Mouse (Mus musculus) heart, embryonic 12.5 days (tissue): ENCODE measurements around the gene Fam71b. TPM values are rescaled to one million over a fixed set of nuclear protein-coding genes. Genes with fewer than 3 reads are reported as not detected.

Experiments
- ATAC-seq: fragments of 200-750 bp; cut with Nextera tagmentation; 2 replicates; pipeline ENCODE4 v1.8.0; 2017; ENCODE audit warnings: moderate TSS enrichment, moderate library complexity; ENCODE audit not compliant: insufficient number of reproducible peaks, low FRiP score
- H3K27ac ChIP-seq: fragments of 300-500 bp; sonication (generic); 2 replicates; pipeline ENCODE4 v1.5.1; 2016; ENCODE audit warnings: mild to moderate bottlenecking, moderate library complexity; ENCODE audit not compliant: poor library complexity, severe bottlenecking
- H3K27me3 ChIP-seq: fragments of 300-500 bp; sonication (generic); replicated peaks from 2 replicates; pipeline ENCODE4 v1.6.1; 2016; ENCODE audit warnings: mild to moderate bottlenecking, moderate library complexity
- H3K36me3 ChIP-seq: fragments of 300-500 bp; sonication (generic); 2 replicates; pipeline ENCODE4 v1.6.1; 2016; ENCODE audit warnings: mild to moderate bottlenecking, moderate library complexity
- H3K4me1 ChIP-seq: fragments of 300-500 bp; sonication (generic); replicated peaks from 2 replicates; pipeline ENCODE4 v1.6.1; 2016; ENCODE audit warnings: mild to moderate bottlenecking
- H3K4me2 ChIP-seq: fragments of 300-500 bp; sonication (generic); 2 replicates; pipeline ENCODE4 v1.6.1; 2016; ENCODE audit warnings: mild to moderate bottlenecking, moderate library complexity
- H3K4me3 ChIP-seq: fragments of 300-500 bp; sonication (generic); 2 replicates; pipeline ENCODE4 v1.5.1; 2016; ENCODE audit warnings: mild to moderate bottlenecking
- H3K9ac ChIP-seq: fragments of 300-500 bp; sonication (generic); 2 replicates; pipeline ENCODE4 v1.6.1; 2016; ENCODE audit warnings: mild to moderate bottlenecking, moderate library complexity
- H3K9me3 ChIP-seq: fragments of 300-500 bp; sonication (generic); replicated peaks from 2 replicates; pipeline ENCODE4 v1.6.1; 2016; ENCODE audit warnings: mild to moderate bottlenecking, moderate library complexity
- WGBS: fragments of 180-500 bp; shearing (Covaris S2); methylation state at CpG from one replicate; pipeline ENCODE4 v1.1.7; 2016; 5-methylcytosine and 5-hydroxymethylcytosine counted together
- polyA plus RNA-seq: library from polyadenylated mRNA; unstranded; fragments of >200 nt; fragmentation: Nextera tagmentation; extraction: Ambion mirVana; gene quantifications from 2 replicates; pipeline ENCODE4 v1.2.1, GENCODE M21; 2016

Gene Fam71b
- polyA plus RNA-seq, 1 experiment from 2014 or later, result not detected

- Histone ChIP-seq H3K27ac (no peak overlapping the region), H3K4me2 (no peak overlapping the region), H3K9me3 (no peaks in the 10 kb centered on the region), H3K27me3 (no peaks in the 10 kb centered on the region), H3K4me3 (no peak overlapping the region), H3K36me3 (peaks cover 9% of the 10 kb centered on the region), H3K9ac (no peak overlapping the region), H3K4me1 (peaks cover 5% of the 10 kb centered on the region)
- ATAC-seq, result no peak
Measured at GRCm38 (mm10) chr11:46435363-46435762, 39.0 kb downstream of the Fam71b start.

- H3K4me2 ChIP-seq, result peak within 1 kb of the TSS; percentile 89
- H3K36me3 ChIP-seq, result peaks cover 16% of the 10 kb centered on the region
- peaks cover 5% of the 10 kb centered on the region for H3K4me1 ChIP-seq
- no peaks in the 10 kb centered on the region for H3K9me3 ChIP-seq
- H3K27ac ChIP-seq, result peak within 1 kb of the TSS; percentile 95
- peak within 1 kb of the TSS; percentile 93 for H3K4me3 ChIP-seq
- peak within 1 kb of the TSS; percentile 97 for H3K9ac ChIP-seq
- ATAC-seq, result peak; percentile 97
- under 1% methylated on average over 59 of the region's 59 CpGs for WGBS
- H3K27me3 ChIP-seq, result no peaks in the 10 kb centered on the region
Measured at GRCm38 (mm10) chr11:46436760-46437458, 40.5 kb downstream of the Fam71b start, which contains the start of gene Med7. Gene Med7, plus strand, starts transcription at chr11:46436925.

GRCm38 (mm10) chr11:46437459-46438000 is 41.2 kb downstream of the Fam71b start:
- H3K27ac ChIP-seq, result peak overlapping the region; percentile 95
- peak overlapping the region; percentile 93 for H3K4me3 ChIP-seq
- H3K4me2 ChIP-seq, result peak overlapping the region; percentile 89
- 1% methylated on average over 23 of the region's 23 CpGs for WGBS
- H3K36me3 ChIP-seq, result peaks cover 16% of the 10 kb centered on the region
- no peak; the same call in 1 of the 2 replicates for ATAC-seq
- H3K9me3 ChIP-seq, result no peaks in the 10 kb centered on the region
- peak overlapping the region; percentile 97 for H3K9ac ChIP-seq
- no peaks in the 10 kb centered on the region for H3K27me3 ChIP-seq
- peaks cover 5% of the 10 kb centered on the region for H3K4me1 ChIP-seq

GRCm38 (mm10) chr11:46439005-46439543 is 42.7 kb downstream of the Fam71b start:
- no peak overlapping the region for H3K27ac ChIP-seq
- 83% methylated on average over 5 of the region's 5 CpGs for WGBS
- H3K36me3 ChIP-seq, result peaks cover 22% of the 10 kb centered on the region
- no peaks in the 10 kb centered on the region for H3K27me3 ChIP-seq
- H3K4me2 ChIP-seq, result no peak overlapping the region
- no peaks in the 10 kb centered on the region for H3K9me3 ChIP-seq
- peaks cover 5% of the 10 kb centered on the region for H3K4me1 ChIP-seq
- ATAC-seq, result no peak
- H3K9ac ChIP-seq, result no peak overlapping the region
- H3K4me3 ChIP-seq, result no peak overlapping the region

- Histone ChIP-seq H3K27ac (no peak overlapping the region), H3K27me3 (no peaks in the 10 kb centered on the region), H3K4me1 (peaks cover 2% of the 10 kb centered on the region; the same call in 1 of the 2 replicates), H3K4me3 (no peak overlapping the region), H3K36me3 (peaks cover 22% of the 10 kb centered on the region), H3K4me2 (no peak overlapping the region), H3K9me3 (no peaks in the 10 kb centered on the region), H3K9ac (no peak overlapping the region)
- ATAC-seq, result no peak
- 84% methylated on average over 1 of the region's 1 CpGs for WGBS
Measured at GRCm38 (mm10) chr11:46441774-46442173, 45.4 kb downstream of the Fam71b start.

- Histone ChIP-seq H3K4me2 (no peak overlapping the region), H3K4me3 (no peak overlapping the region), H3K36me3 (peaks cover 22% of the 10 kb centered on the region), H3K27ac (no peak overlapping the region), H3K9me3 (no peaks in the 10 kb centered on the region), H3K4me1 (no peaks in the 10 kb centered on the region; the same call in 1 of the 2 replicates), H3K9ac (no peak overlapping the region), H3K27me3 (no peaks in the 10 kb centered on the region)
- no peak for ATAC-seq
- 77% methylated on average over 1 of the region's 1 CpGs for WGBS
Measured at GRCm38 (mm10) chr11:46443152-46443551, 46.8 kb downstream of the Fam71b start.

- WGBS, result 80% methylated on average over 5 of the region's 5 CpGs
- Histone ChIP-seq H3K4me3 (no peak overlapping the region), H3K4me1 (no peaks in the 10 kb centered on the region; the same call in 1 of the 2 replicates), H3K9me3 (no peaks in the 10 kb centered on the region), H3K4me2 (no peak overlapping the region), H3K9ac (no peak overlapping the region), H3K27me3 (no peaks in the 10 kb centered on the region), H3K27ac (no peak overlapping the region), H3K36me3 (peaks cover 19% of the 10 kb centered on the region)
- no peak for ATAC-seq
Measured at GRCm38 (mm10) chr11:46443979-46444378, 47.6 kb downstream of the Fam71b start.

- ATAC-seq, result no peak
- Histone ChIP-seq H3K36me3 (peaks cover 7% of the 10 kb centered on the region; the same call in 1 of the 2 replicates), H3K4me3 (no peak overlapping the region), H3K4me2 (no peak overlapping the region), H3K4me1 (no peaks in the 10 kb centered on the region), H3K27ac (no peak overlapping the region), H3K9me3 (no peaks in the 10 kb centered on the region), H3K27me3 (no peaks in the 10 kb centered on the region), H3K9ac (no peak overlapping the region)
- WGBS, result 91% methylated on average over 6 of the region's 6 CpGs
Measured at GRCm38 (mm10) chr11:46446150-46446549, 49.8 kb downstream of the Fam71b start.

GRCm38 (mm10) chr11:46447644-46448484 is 51.5 kb downstream of the Fam71b start:
- H3K27me3 ChIP-seq, result no peaks in the 10 kb centered on the region
- no peaks in the 10 kb centered on the region for H3K4me1 ChIP-seq
- no peak overlapping the region for H3K4me2 ChIP-seq
- peaks cover 6% of the 10 kb centered on the region; the same call in 1 of the 2 replicates for H3K36me3 ChIP-seq
- H3K4me3 ChIP-seq, result no peak overlapping the region
- no peaks in the 10 kb centered on the region for H3K9me3 ChIP-seq
- H3K9ac ChIP-seq, result no peak overlapping the region
- WGBS, result 73% methylated on average over 13 of the region's 13 CpGs
- no peak overlapping the region for H3K27ac ChIP-seq
- ATAC-seq, result no peak

GRCm38 (mm10) chr11:46449461-46450080 is 53.2 kb downstream of the Fam71b start:
- no peak overlapping the region for H3K9ac ChIP-seq
- no peaks in the 10 kb centered on the region for H3K9me3 ChIP-seq
- H3K27ac ChIP-seq, result no peak overlapping the region
- ATAC-seq, result no peak
- H3K4me1 ChIP-seq, result no peaks in the 10 kb centered on the region
- no peaks in the 10 kb centered on the region for H3K36me3 ChIP-seq
- no peak overlapping the region for H3K4me3 ChIP-seq
- WGBS, result 75% methylated on average over 11 of the region's 11 CpGs
- H3K4me2 ChIP-seq, result no peak overlapping the region
- H3K27me3 ChIP-seq, result no peaks in the 10 kb centered on the region
